Mouse (Mus musculus) neural tube, embryonic 11.5 days (tissue): ENCODE results near the gene Rpl26. TPM values are rescaled to one million over a fixed set of nuclear protein-coding genes. Genes with fewer than 3 reads are reported as not detected.

Experiments
- ATAC-seq: fragments of 200-750 bp; cut with Nextera tagmentation; 2 replicates; pipeline ENCODE4 v1.8.0; 2017; ENCODE audit warnings: moderate number of reproducible peaks, mild to moderate bottlenecking, moderate TSS enrichment, moderate library complexity; ENCODE audit not compliant: insufficient read depth, low FRiP score, low TSS enrichment
- DNase-seq: peaks from one replicate; pipeline ENCODE4 v3.0.0-alpha.2; 2015; ENCODE audit warnings: low spot score
- H3K27ac ChIP-seq: fragments of 300-500 bp; sonication (generic); 2 replicates; pipeline ENCODE4 v1.5.1; 2014; ENCODE audit warnings: low read depth, mild to moderate bottlenecking, low read length
- H3K27me3 ChIP-seq: fragments of 300-500 bp; sonication (generic); 2 replicates; pipeline ENCODE4 v1.6.1; 2014; ENCODE audit warnings: mild to moderate bottlenecking, low read length, mixed read lengths; ENCODE audit not compliant: control insufficient read depth, insufficient read depth
- H3K36me3 ChIP-seq: fragments of 300-500 bp; sonication (generic); 2 replicates; pipeline ENCODE4 v1.6.1; 2014; ENCODE audit warnings: mild to moderate bottlenecking, low read length, moderate library complexity, mixed read lengths; ENCODE audit not compliant: control insufficient read depth, insufficient read depth
- H3K4me1 ChIP-seq: fragments of 300-500 bp; sonication (generic); 2 replicates; pipeline ENCODE4 v1.6.1; 2014; ENCODE audit warnings: low read length, mixed read lengths; ENCODE audit not compliant: control insufficient read depth, insufficient read depth
- H3K4me2 ChIP-seq: fragments of 300-500 bp; sonication (generic); 2 replicates; pipeline ENCODE4 v1.6.1; 2014; ENCODE audit warnings: low read depth, mild to moderate bottlenecking, moderate library complexity
- H3K4me3 ChIP-seq: fragments of 300-500 bp; sonication (generic); 2 replicates; pipeline ENCODE4 v1.5.1; 2014; ENCODE audit warnings: low read depth, low read length
- H3K9ac ChIP-seq: fragments of 300-500 bp; sonication (generic); 2 replicates; pipeline ENCODE4 v1.6.1; 2014; ENCODE audit warnings: mild to moderate bottlenecking, low read length
- H3K9me3 ChIP-seq: fragments of 300-500 bp; sonication (generic); 2 replicates; pipeline ENCODE4 v1.6.1; 2016; ENCODE audit warnings: low read length; ENCODE audit not compliant: control insufficient read depth
- WGBS: fragments of 180-500 bp; shearing (Covaris S2); extraction: QIAGEN DNeasy Blood & Tissue Kit; methylation state at CpG from one replicate; pipeline ENCODE4 v1.1.7; 2014; 5-methylcytosine and 5-hydroxymethylcytosine counted together
- polyA plus RNA-seq: library from polyadenylated mRNA; unstranded; fragments of >200 nt; fragmentation: Nextera tagmentation; extraction: Ambion mirVana; gene quantifications from 2 replicates; pipeline ENCODE4 v1.2.1, GENCODE M21; 2014

The Rpl26 gene
- polyA plus RNA-seq, 1 experiment from 2014 or later: 822 TPM

- DNase-seq: no peak
- Histone ChIP-seq H3K9ac (no peak overlapping the region), H3K36me3 (no peaks in the 10 kb centered on the region), H3K27me3 (no peaks in the 10 kb centered on the region), H3K4me1 (no peaks in the 10 kb centered on the region), H3K4me2 (no peak overlapping the region), H3K27ac (no peak overlapping the region), H3K4me3 (no peak overlapping the region), H3K9me3 (no peaks in the 10 kb centered on the region)
- WGBS: 83% methylated on average over 2 of the region's 2 CpGs
- no peak for ATAC-seq
Observed at GRCm38 (mm10) chr11:68862260-68862659, 39.1 kb upstream of the Rpl26 start.

- Histone ChIP-seq H3K27me3 (no peaks in the 10 kb centered on the region), H3K4me1 (no peaks in the 10 kb centered on the region), H3K4me3 (no peak overlapping the region), H3K9ac (no peak overlapping the region), H3K27ac (no peak overlapping the region), H3K36me3 (no peaks in the 10 kb centered on the region), H3K4me2 (no peak overlapping the region), H3K9me3 (no peaks in the 10 kb centered on the region)
- DNase-seq (no peak), ATAC-seq (no peak)
- 79% methylated on average over 4 of the region's 4 CpGs for WGBS
Observed at GRCm38 (mm10) chr11:68863631-68864091, 37.7 kb upstream of the Rpl26 start.

- no peak overlapping the region for H3K9ac ChIP-seq
- no peak for DNase-seq
- no peak overlapping the region for H3K27ac ChIP-seq
- no peak for ATAC-seq
- no peak overlapping the region for H3K4me2 ChIP-seq
- no peaks in the 10 kb centered on the region for H3K36me3 ChIP-seq
- 74% methylated on average over 9 of the region's 9 CpGs for WGBS
- no peaks in the 10 kb centered on the region for H3K4me1 ChIP-seq
- H3K9me3 ChIP-seq: no peaks in the 10 kb centered on the region
- H3K27me3 ChIP-seq: no peaks in the 10 kb centered on the region
- no peak overlapping the region for H3K4me3 ChIP-seq
Observed at GRCm38 (mm10) chr11:68864544-68865189, 36.7 kb upstream of the Rpl26 start.

GRCm38 (mm10) chr11:68871277-68871676 lies 30.1 kb upstream of the Rpl26 start:
- no peaks in the 10 kb centered on the region for H3K36me3 ChIP-seq
- WGBS: 93% methylated on average over 9 of the region's 9 CpGs
- ATAC-seq (no peak), DNase-seq (no peak)
- no peaks in the 10 kb centered on the region for H3K27me3 ChIP-seq
- H3K4me3 ChIP-seq: no peak overlapping the region
- no peaks in the 10 kb centered on the region for H3K9me3 ChIP-seq
- H3K27ac ChIP-seq: no peak overlapping the region
- no peak overlapping the region for H3K4me2 ChIP-seq
- no peak overlapping the region for H3K9ac ChIP-seq
- H3K4me1 ChIP-seq: no peaks in the 10 kb centered on the region

GRCm38 (mm10) chr11:68871748-68872147 lies 29.6 kb upstream of the Rpl26 start, which contains the start of gene Ndel1:
TSS of gene Ndel1 (minus strand) at chr11:68871858.
- no peaks in the 10 kb centered on the region for H3K27me3 ChIP-seq

GRCm38 (mm10) chr11:68874841-68875240 lies 26.5 kb upstream of the Rpl26 start:
- WGBS: 2% methylated on average over 2 of the region's 2 CpGs
- no peak for ATAC-seq

More at GRCm38 (mm10) chr11:68871748-68872147, 29.6 kb upstream of the Rpl26 start, which contains the start of gene Ndel1:
- WGBS: 39% methylated on average over 6 of the region's 6 CpGs
- Histone ChIP-seq H3K9ac (no peak within 1 kb of the TSS), H3K4me3 (no peak within 1 kb of the TSS), H3K36me3 (no peaks in the 10 kb centered on the region), H3K9me3 (no peaks in the 10 kb centered on the region), H3K4me1 (no peaks in the 10 kb centered on the region), H3K27ac (no peak within 1 kb of the TSS), H3K4me2 (no peak within 1 kb of the TSS)
- DNase-seq (no peak), ATAC-seq (no peak)

GRCm38 (mm10) chr11:68878811-68879210 lies 22.6 kb upstream of the Rpl26 start:
- DNase-seq (no peak), ATAC-seq (no peak)
- Histone ChIP-seq H3K9ac (no peak overlapping the region), H3K4me1 (no peaks in the 10 kb centered on the region), H3K4me3 (no peak overlapping the region), H3K27me3 (no peaks in the 10 kb centered on the region), H3K27ac (no peak overlapping the region), H3K4me2 (no peak overlapping the region), H3K36me3 (no peaks in the 10 kb centered on the region), H3K9me3 (no peaks in the 10 kb centered on the region)
- WGBS: 86% methylated on average over 5 of the region's 5 CpGs

More at GRCm38 (mm10) chr11:68874841-68875240, 26.5 kb upstream of the Rpl26 start:
- Histone ChIP-seq H3K9me3 (no peaks in the 10 kb centered on the region), H3K36me3 (no peaks in the 10 kb centered on the region), H3K4me2 (no peak overlapping the region), H3K9ac (no peak overlapping the region), H3K4me1 (no peaks in the 10 kb centered on the region), H3K4me3 (no peak overlapping the region), H3K27me3 (no peaks in the 10 kb centered on the region), H3K27ac (no peak overlapping the region)
- peak; percentile 69 for DNase-seq

GRCm38 (mm10) chr11:68882107-68882506 lies 19.3 kb upstream of the Rpl26 start:
- Histone ChIP-seq H3K27me3 (no peaks in the 10 kb centered on the region), H3K36me3 (no peaks in the 10 kb centered on the region), H3K27ac (no peak overlapping the region), H3K4me3 (no peak overlapping the region), H3K4me1 (no peaks in the 10 kb centered on the region), H3K9ac (no peak overlapping the region), H3K4me2 (no peak overlapping the region), H3K9me3 (no peaks in the 10 kb centered on the region)
- WGBS: 27% methylated on average over 14 of the region's 14 CpGs
- ATAC-seq: no peak
- DNase-seq: no peak

GRCm38 (mm10) chr11:68883843-68884242 lies 17.5 kb upstream of the Rpl26 start:
- H3K9me3 ChIP-seq: no peaks in the 10 kb centered on the region
- 72% methylated on average over 2 of the region's 2 CpGs for WGBS
- H3K4me2 ChIP-seq: no peak overlapping the region
- H3K27me3 ChIP-seq: no peaks in the 10 kb centered on the region
- no peaks in the 10 kb centered on the region for H3K4me1 ChIP-seq
- H3K9ac ChIP-seq: no peak overlapping the region
- no peaks in the 10 kb centered on the region for H3K36me3 ChIP-seq
- ATAC-seq (no peak), DNase-seq (no peak)
- no peak overlapping the region for H3K4me3 ChIP-seq
- H3K27ac ChIP-seq: no peak overlapping the region
